Mouse (Mus musculus) cerebellum, adult 2 months (tissue): ENCODE data around the gene Olfr1453. TPM values are rescaled to one million over a fixed set of nuclear protein-coding genes. Genes with fewer than 3 reads are reported as not detected.
"Not testable (repeated sequence)": the region's sequence is repeated elsewhere in the genome, so short reads cannot be mapped to it uniquely, and the experiment has no call there.

Source experiments
- DNase-seq, 2 experiments: peaks; one replicate each; pipeline ENCODE4 v3.0.0; 2021
- H3K27ac ChIP-seq: fragments of 200-500 bp; 2 replicates; pipeline ENCODE4 v1.5.1; 2012; ENCODE audit warnings: low read length, control low read depth, inconsistent platforms; ENCODE audit not compliant: insufficient read depth
- H3K27me3 ChIP-seq: fragments of 200-500 bp; 2 replicates; pipeline ENCODE4 v1.6.1; 2012; ENCODE audit warnings: inconsistent platforms, mild to moderate bottlenecking, low read length, moderate library complexity; ENCODE audit not compliant: control insufficient read depth, insufficient read depth
- H3K4me1 ChIP-seq: fragments of 200-500 bp; 2 replicates; pipeline ENCODE4 v1.6.1; 2011; ENCODE audit warnings: low read length; ENCODE audit not compliant: control insufficient read depth, insufficient read depth
- H3K4me3 ChIP-seq: fragments of 200-500 bp; replicated peaks from 2 replicates; pipeline ENCODE3; 2011; ENCODE audit warnings: mild to moderate bottlenecking, low read depth, low read length, control low read depth; ENCODE audit not compliant: insufficient read depth
- CTCF ChIP-seq: fragments of 200-500 bp; IDR thresholded peaks from 2 replicates; pipeline ENCODE4 v1.5.1; 2011; ENCODE audit warnings: low read depth, mild to moderate bottlenecking, control low read depth, low read length, moderate library complexity, borderline replicate concordance; ENCODE audit not compliant: insufficient read depth
- POLR2A ChIP-seq: fragments of 200-500 bp; IDR thresholded peaks from 2 replicates; pipeline ENCODE4 v1.6.1; 2011; ENCODE audit warnings: low read length, control low read depth, borderline replicate concordance; ENCODE audit not compliant: insufficient read depth
- WGBS: fragments of 180-500 bp; shearing (Covaris S2); methylation state at CpG from one replicate; pipeline ENCODE4 v1.1.7; 2018; 5-methylcytosine and 5-hydroxymethylcytosine counted together
- polyA plus RNA-seq: library from polyadenylated mRNA; depleted of rRNA; stranded (reverse); fragments of >200 nt; gene quantifications from 2 replicates; pipeline ENCODE4 v1.2.3, GENCODE M21; 2012; rRNA removed

Gene Olfr1453
- not detected in 2 replicates for polyA plus RNA-seq

DNA sequence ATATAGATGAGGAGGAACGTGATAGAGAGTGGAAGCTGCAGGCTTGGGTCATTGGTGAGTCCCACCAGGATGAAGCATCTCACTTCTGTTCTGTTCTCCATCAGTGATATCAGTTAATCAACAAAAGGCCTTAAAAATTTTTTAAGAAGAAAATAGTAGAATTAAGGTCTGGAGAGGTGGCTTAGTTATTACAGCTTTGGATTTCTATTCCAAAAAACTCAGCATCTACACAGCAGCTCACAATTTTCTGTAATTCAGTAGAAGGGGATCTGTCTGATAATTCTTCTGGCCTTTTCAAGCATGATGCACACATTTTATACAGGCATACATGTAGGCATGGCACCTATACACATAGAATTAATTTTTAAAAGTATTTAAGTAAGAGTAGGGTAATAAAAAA lies at the start of gene Olfr1453:
Olfr1453 (minus strand) TSS at position 101 of the 400 bp plus-strand sequence.
- no peaks in the 10 kb centered on the region for H3K27me3 ChIP-seq
- H3K4me1 ChIP-seq: no peaks in the 10 kb centered on the region
- H3K4me3 ChIP-seq: no peak within 1 kb of the TSS
- H3K27ac ChIP-seq: no peak within 1 kb of the TSS
- DNase-seq: no peak
- TF ChIP-seq CTCF: no peak
- no peak for TF ChIP-seq POLR2A
- WGBS: 21% methylated on average over 1 of the region's 1 CpGs

DNA sequence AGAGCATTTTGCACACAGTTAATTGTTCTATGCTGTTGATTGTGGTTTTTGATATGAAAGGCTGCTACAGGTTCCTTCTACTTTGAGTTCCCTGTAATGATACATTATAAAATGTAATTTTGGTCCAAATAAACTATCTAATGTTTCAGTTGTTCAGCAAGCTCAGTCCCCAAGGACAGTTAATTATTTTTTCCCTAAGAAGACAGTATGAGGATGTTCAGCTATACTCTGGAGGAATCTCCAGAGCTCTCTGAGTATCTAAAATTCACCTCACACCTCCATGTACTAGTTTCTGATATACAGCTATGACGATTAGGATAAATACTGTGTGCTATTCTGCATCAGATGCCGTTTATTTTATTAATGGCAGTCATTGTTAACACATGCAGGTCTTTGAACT lies 32.2 kb upstream of the Olfr1453 start, which contains the start of gene Olfr1454:
Olfr1454 (plus strand) TSS at position 301 of the 400 bp plus-strand sequence.
- Histone ChIP-seq H3K27ac (no peak within 1 kb of the TSS), H3K4me3 (no peak within 1 kb of the TSS), H3K27me3 (no peaks in the 10 kb centered on the region), H3K4me1 (no peaks in the 10 kb centered on the region)
- TF ChIP-seq POLR2A (no peak), CTCF (no peak)
- WGBS: 52% methylated on average over 2 of the region's 2 CpGs
- no peak for DNase-seq

- no peak within 1 kb of the TSS for H3K4me3 ChIP-seq
- WGBS: 69% methylated on average over 2 of the region's 2 CpGs
- H3K4me1 ChIP-seq: no peaks in the 10 kb centered on the region
- no peak for DNase-seq
- no peak within 1 kb of the TSS for H3K27ac ChIP-seq
- no peak for TF ChIP-seq POLR2A
- no peak for TF ChIP-seq CTCF
- H3K27me3 ChIP-seq: no peaks in the 10 kb centered on the region
Observed at GRCm38 (mm10) chr19:12994714-12995113, 33.4 kb downstream of the Olfr1453 start, which contains the start of gene Olfr1451. Gene Olfr1451, plus strand, starts transcription at chr19:12995014.

GRCm38 (mm10) chr19:12992316-12992715 lies 35.8 kb downstream of the Olfr1453 start:
- H3K4me3 ChIP-seq, H3K27me3 ChIP-seq, H3K27ac ChIP-seq, H3K4me1 ChIP-seq, DNase-seq: not testable (repeated sequence)
- 93% methylated on average over 4 of the region's 4 CpGs for WGBS

Other genes with a start within 250 kb of the Olfr1453 start
- 57.6 TPM in 2 replicates for gene Zfp91, start 232.2 kb downstream of the Olfr1453 start, polyA plus RNA-seq
- gene Lpxn, start 232.1 kb downstream of the Olfr1453 start, polyA plus RNA-seq: 0.95 and 1.1 TPM in 2 replicates
- not detected in 2 replicates for gene Gm5244, start 181.6 kb downstream of the Olfr1453 start, polyA plus RNA-seq
- gene Olfr1444, start 171.0 kb downstream of the Olfr1453 start, polyA plus RNA-seq: not detected in 2 replicates
- not detected in 2 replicates for gene Olfr1445, start 144.5 kb downstream of the Olfr1453 start, polyA plus RNA-seq
- not detected in 2 replicates for gene Olfr1446, start 134.8 kb downstream of the Olfr1453 start, polyA plus RNA-seq
- not detected in 2 replicates for gene Olfr1447, start 124.6 kb downstream of the Olfr1453 start, polyA plus RNA-seq
- gene Olfr1448, start 103.9 kb downstream of the Olfr1453 start, polyA plus RNA-seq: not detected in 2 replicates
- gene Olfr1449, start 97.5 kb downstream of the Olfr1453 start, polyA plus RNA-seq: not detected in 2 replicates
- not detected in 2 replicates for gene Olfr1450, start 78.1 kb downstream of the Olfr1453 start, polyA plus RNA-seq
- gene Olfr1451, start 33.3 kb downstream of the Olfr1453 start, polyA plus RNA-seq: not detected in 2 replicates
- not detected in 2 replicates for gene Olfr1454, start 32.3 kb upstream of the Olfr1453 start, polyA plus RNA-seq
- not detected in 2 replicates for gene Olfr1457, start 69.6 kb upstream of the Olfr1453 start, polyA plus RNA-seq
- not detected in 2 replicates for gene Olfr1458, start 78.4 kb upstream of the Olfr1453 start, polyA plus RNA-seq
- not detected in 2 replicates for gene Olfr1459, start 121.2 kb upstream of the Olfr1453 start, polyA plus RNA-seq
- not detected in 2 replicates for gene Olfr1461, start 134.7 kb upstream of the Olfr1453 start, polyA plus RNA-seq
- gene Olfr1462, start 157.4 kb upstream of the Olfr1453 start, polyA plus RNA-seq: not detected in 2 replicates
- not detected in 2 replicates for gene Olfr1463, start 203.0 kb upstream of the Olfr1453 start, polyA plus RNA-seq